Mouse (Mus musculus) small intestine, adult 2 months (tissue): ENCODE data around the gene Slc20a1. TPM values are rescaled to one million over a fixed set of nuclear protein-coding genes. Genes with fewer than 3 reads are reported as not detected.
A peak's percentile ranks its signal among the peaks of the same experiment; 100 is the strongest.

ENCODE experiments used
- H3K27ac ChIP-seq: fragments of 200-500 bp; 2 replicates; pipeline ENCODE4 v1.5.1; 2012; ENCODE audit warnings: low read depth, low read length, control low read depth, inconsistent platforms; ENCODE audit not compliant: insufficient read depth
- H3K27me3 ChIP-seq: fragments of 200-500 bp; 2 replicates; pipeline ENCODE4 v1.6.1; 2012; ENCODE audit warnings: mild to moderate bottlenecking, moderate library complexity, low read length, inconsistent platforms; ENCODE audit not compliant: control insufficient read depth, insufficient read depth
- H3K36me3 ChIP-seq: fragments of 200-500 bp; 2 replicates; pipeline ENCODE4 v1.6.1; 2012; ENCODE audit warnings: mild to moderate bottlenecking, low read length, control low read depth, inconsistent platforms; ENCODE audit not compliant: control insufficient read depth, insufficient read depth
- H3K4me1 ChIP-seq: fragments of 200-500 bp; 2 replicates; pipeline ENCODE4 v1.6.1; 2012; ENCODE audit warnings: low read length, inconsistent platforms, mixed read lengths; ENCODE audit not compliant: control insufficient read depth, insufficient read depth, insufficient read length
- H3K4me3 ChIP-seq: fragments of 200-500 bp; 2 replicates; pipeline ENCODE4 v1.5.1; 2012; ENCODE audit warnings: low read depth, mild to moderate bottlenecking, control low read depth, inconsistent platforms, low read length, moderate library complexity
- CTCF ChIP-seq: fragments of 200-500 bp; IDR thresholded peaks from 2 replicates; pipeline ENCODE4 v1.5.1; 2012; ENCODE audit warnings: low read depth, mild to moderate bottlenecking, control low read depth, inconsistent platforms, low read length, moderate library complexity, mixed read lengths; ENCODE audit not compliant: insufficient replicate concordance, insufficient read length; ENCODE audit errors: extremely low read depth
- POLR2A ChIP-seq: fragments of 200-500 bp; IDR thresholded peaks from 2 replicates; pipeline ENCODE4 v1.6.1; 2012; ENCODE audit warnings: low read depth, mild to moderate bottlenecking, control low read depth, inconsistent platforms, low read length, moderate library complexity
- WGBS: fragments of 180-500 bp; shearing (Covaris S2); methylation state at CpG from one replicate; pipeline ENCODE4 v1.1.7; 2018; 5-methylcytosine and 5-hydroxymethylcytosine counted together
- polyA plus RNA-seq: library from polyadenylated mRNA; depleted of rRNA; stranded (reverse); fragments of >200 nt; gene quantifications from 2 replicates; pipeline ENCODE4 v1.2.3, GENCODE M21; 2012

The Slc20a1 gene
- polyA plus RNA-seq, 1 experiment: 6.6 TPM

DNA sequence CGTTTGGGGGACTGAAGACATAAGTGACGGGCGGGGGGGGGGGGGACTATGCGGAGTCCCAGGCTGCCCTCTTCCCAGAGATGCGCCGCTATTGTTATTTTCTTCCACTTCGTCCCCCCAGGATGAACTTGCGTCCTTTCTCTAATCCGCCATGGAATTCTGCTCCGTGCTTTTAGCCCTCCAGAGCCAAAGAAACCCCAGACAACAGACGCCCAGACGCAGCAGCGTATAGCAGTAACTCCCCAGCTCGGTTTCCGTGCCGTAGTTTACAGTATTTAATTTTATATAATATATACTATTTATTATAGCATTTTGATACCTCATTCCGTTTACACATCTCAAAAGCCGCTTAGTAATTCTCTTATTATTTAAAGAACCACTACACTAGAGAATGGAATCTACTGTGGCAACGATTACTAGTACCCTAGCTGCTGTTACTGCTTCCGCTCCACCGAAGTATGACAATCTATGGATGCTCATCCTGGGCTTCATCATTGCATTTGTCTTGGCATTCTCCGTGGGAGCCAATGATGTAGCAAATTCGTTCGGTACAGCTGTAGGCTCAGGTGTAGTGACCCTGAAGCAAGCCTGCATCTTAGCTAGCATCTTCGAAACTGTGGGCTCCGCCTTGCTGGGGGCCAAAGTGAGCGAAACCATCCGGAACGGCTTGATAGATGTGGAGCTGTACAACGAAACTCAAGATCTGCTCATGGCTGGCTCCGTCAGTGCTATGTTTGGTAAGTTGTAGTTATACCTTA, 943 bp downstream of the Slc20a1 start:
- Histone ChIP-seq H3K4me3 (peak overlapping the region; percentile 75), H3K4me1 (peaks cover 4% of the 10 kb centered on the region; the same call in 1 of the 2 replicates), H3K27ac (no peak overlapping the region), H3K36me3 (peaks cover 15% of the 10 kb centered on the region), H3K27me3 (no peaks in the 10 kb centered on the region)
- no peak for TF ChIP-seq CTCF
- no peak for TF ChIP-seq POLR2A
- 43% methylated on average over 30 of the region's 31 CpGs for WGBS

GRCm38 (mm10) chr2:129205000-129205399, 6.4 kb downstream of the Slc20a1 start:
- H3K27me3 ChIP-seq: no peaks in the 10 kb centered on the region
- no peak overlapping the region for H3K27ac ChIP-seq
- H3K36me3 ChIP-seq: peaks cover 61% of the 10 kb centered on the region
- no peaks in the 10 kb centered on the region; the same call in 1 of the 2 replicates for H3K4me1 ChIP-seq
- WGBS: 85% methylated on average over 6 of the region's 6 CpGs
- H3K4me3 ChIP-seq: no peak overlapping the region
- TF ChIP-seq CTCF: no peak
- no peak for TF ChIP-seq POLR2A

GRCm38 (mm10) chr2:129206824-129207223, 8.3 kb downstream of the Slc20a1 start:
- Histone ChIP-seq H3K27me3 (no peaks in the 10 kb centered on the region), H3K4me1 (no peaks in the 10 kb centered on the region), H3K27ac (no peak overlapping the region), H3K36me3 (peaks cover 75% of the 10 kb centered on the region), H3K4me3 (no peak overlapping the region)
- 93% methylated on average over 8 of the region's 8 CpGs for WGBS
- TF ChIP-seq POLR2A: no peak
- no peak for TF ChIP-seq CTCF

- Histone ChIP-seq H3K4me1 (no peaks in the 10 kb centered on the region), H3K4me3 (no peak overlapping the region), H3K27ac (no peak overlapping the region), H3K36me3 (peaks cover 73% of the 10 kb centered on the region), H3K27me3 (no peaks in the 10 kb centered on the region)
- 87% methylated on average over 8 of the region's 8 CpGs for WGBS
- no peak for TF ChIP-seq CTCF
- no peak for TF ChIP-seq POLR2A
These were observed 9.7 kb downstream of the Slc20a1 start for GRCm38 (mm10) chr2:129208181-129208746.

DNA sequence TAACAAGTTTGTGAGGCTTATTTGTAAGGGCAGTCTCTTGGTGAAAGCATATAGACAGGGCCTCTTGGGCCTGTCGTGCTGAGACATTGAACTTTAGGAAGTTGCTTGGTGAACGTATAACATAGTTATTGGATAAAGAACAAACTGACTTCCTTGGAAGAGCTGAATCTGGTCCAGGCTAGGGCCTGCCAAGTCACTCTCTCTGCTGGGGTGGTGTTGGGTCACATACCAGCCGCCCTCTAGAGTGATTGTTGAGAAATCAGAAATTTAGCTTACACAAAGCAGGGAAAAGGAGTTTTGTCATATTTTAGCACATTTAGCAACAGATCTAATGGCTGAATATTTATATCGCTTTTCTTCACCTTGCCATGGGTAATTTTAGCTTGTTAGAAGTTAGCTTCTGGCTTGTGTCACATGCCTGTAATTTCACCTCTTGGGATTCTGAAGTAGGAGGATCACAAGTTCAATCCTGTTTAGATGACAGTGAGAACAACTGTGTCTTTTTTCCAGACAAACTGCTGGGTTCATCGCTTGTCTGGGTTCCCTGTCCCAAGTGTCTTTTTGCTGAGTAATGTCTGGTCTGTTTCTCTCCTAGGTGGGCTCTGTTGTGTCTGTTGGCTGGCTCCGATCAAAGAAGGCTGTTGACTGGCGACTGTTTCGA, 11.7 kb downstream of the Slc20a1 start:
- H3K4me1 ChIP-seq: no peaks in the 10 kb centered on the region
- WGBS: 89% methylated on average over 8 of the region's 8 CpGs
- peaks cover 59% of the 10 kb centered on the region for H3K36me3 ChIP-seq
- no peak for TF ChIP-seq CTCF
- no peak for TF ChIP-seq POLR2A
- no peak overlapping the region for H3K4me3 ChIP-seq
- H3K27ac ChIP-seq: no peak overlapping the region
- H3K27me3 ChIP-seq: no peaks in the 10 kb centered on the region

DNA sequence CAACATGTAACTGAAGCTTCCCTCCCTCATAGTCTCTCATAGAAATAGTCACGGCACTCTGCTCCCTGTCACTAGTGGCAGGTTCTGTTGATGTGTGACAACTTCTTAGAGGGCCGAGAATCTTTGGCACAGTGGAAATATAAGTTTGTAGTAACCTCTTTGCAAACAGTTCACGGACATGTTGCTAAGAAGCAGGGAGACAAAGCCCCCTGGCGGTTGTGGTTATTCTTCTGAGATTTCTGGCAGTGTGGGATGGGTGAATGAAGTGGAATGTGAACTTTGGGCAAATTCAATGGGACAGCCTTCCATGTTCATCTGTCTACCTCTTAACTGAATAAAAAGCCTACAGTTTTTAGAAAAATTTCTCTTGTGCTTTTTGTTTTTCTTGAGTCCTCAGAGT, 12.7 kb downstream of the Slc20a1 start:
- no peak overlapping the region for H3K27ac ChIP-seq
- WGBS: 87% methylated on average over 4 of the region's 4 CpGs

DNA sequence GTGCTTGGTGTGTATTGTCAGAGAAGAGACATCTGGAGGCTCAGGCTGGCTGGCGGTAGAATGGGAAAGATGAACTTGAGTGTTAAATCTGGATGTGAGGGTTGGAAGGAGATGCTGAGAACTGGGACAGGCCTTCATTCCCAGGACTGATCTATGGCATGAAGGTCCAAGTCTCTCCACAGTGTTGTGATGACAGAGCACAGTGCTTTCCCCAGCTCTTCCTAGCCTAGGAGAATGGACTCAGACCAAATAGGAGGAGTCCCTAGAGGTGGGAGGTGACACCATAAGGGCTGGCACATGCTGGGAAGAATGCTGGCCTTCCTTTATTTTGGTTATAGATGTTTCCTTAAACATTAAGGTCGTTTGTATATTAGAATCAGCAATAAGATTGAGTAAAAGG, 13.4 kb downstream of the Slc20a1 start:
- WGBS: 64% methylated on average over 2 of the region's 2 CpGs
- Histone ChIP-seq H3K27ac (no peak overlapping the region), H3K4me3 (no peak overlapping the region), H3K36me3 (peaks cover 46% of the 10 kb centered on the region), H3K27me3 (no peaks in the 10 kb centered on the region), H3K4me1 (no peaks in the 10 kb centered on the region)
- no peak for TF ChIP-seq CTCF
- TF ChIP-seq POLR2A: no peak

More for the DNA sequence above, 12.7 kb downstream of the Slc20a1 start:
- Histone ChIP-seq H3K27me3 (no peaks in the 10 kb centered on the region), H3K4me1 (no peaks in the 10 kb centered on the region), H3K4me3 (no peak overlapping the region), H3K36me3 (peaks cover 52% of the 10 kb centered on the region)
- TF ChIP-seq CTCF (no peak), POLR2A (no peak)
